Mouse (Mus musculus) spleen, postnatal 0 days (tissue): Measurements from ENCODE around the gene Eps15. TPM values are rescaled to one million over a fixed set of nuclear protein-coding genes. Genes with fewer than 3 reads are reported as not detected.

Experiments used
- polyA plus RNA-seq: library from polyadenylated mRNA; unstranded; fragments of >200 nt; fragmentation: Nextera tagmentation; extraction: Ambion mirVana; gene quantifications from 2 replicates; pipeline ENCODE4 v1.2.1, GENCODE M21; 2015

Eps15 gene
- polyA plus RNA-seq = 45.8 and 51.2 TPM in 2 replicates

DNA sequence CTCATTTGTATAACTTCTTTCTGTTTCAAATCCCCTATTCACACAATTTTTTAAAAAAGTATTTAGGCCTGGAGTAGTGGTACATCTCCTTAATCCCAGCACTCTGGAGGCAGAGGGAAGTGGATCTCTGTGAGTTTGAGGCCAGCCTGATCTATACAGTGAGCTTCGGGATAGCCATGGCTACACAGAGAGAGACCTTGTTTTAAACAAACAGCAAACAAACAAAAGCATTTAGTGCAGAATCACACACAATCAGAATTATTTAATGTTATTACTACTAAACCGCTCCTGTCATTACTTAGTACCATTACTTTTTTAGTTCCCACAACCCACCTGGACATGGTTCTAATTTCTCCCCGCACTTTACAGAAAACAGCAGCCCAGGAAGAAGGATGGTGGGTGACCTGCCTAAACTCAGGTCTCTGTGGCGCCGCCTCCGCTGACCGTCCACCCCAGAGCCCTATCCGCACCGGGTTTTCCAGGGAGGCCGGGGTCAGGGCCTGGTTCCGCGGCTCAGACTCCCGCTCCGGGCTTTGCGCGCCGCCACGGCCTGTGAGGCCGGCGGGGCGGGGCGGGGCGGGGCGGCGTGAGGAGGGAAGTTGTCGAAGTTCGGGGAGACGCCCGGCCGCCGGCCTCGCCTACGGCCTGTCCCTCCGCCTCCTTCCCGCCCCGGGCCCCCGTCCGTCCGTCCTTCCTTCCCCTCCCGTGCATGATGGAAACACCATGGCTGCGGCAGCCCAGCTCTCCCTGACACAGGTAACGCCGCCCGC lies at the start of gene Eps15:
Gene Eps15, plus strand, starts transcription at position 580 of the 770 bp plus-strand sequence.

DNA sequence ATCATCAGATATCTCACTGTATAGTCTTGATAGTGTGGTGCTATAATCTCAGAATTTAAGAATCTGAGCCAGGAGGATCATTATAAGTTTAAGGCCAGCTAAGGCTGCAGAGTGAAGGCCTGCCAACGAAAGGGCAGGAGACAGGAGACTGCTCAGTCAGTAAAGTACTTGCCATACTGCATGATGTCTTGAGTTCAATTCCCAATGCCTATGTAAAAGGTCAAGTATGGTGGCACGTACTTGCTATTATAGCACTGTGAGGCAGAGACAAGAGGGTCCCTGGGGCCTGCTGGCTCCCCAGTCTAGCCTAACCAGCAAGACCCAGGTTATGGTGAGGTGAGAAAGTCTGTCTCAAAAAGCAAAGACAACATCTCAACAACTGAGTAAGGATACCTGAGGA lies 45.9 kb upstream of the Eps15 start, which contains the start of gene Calr4:
Gene Calr4, plus strand, starts transcription at position 301 of the 400 bp plus-strand sequence.

DNA sequence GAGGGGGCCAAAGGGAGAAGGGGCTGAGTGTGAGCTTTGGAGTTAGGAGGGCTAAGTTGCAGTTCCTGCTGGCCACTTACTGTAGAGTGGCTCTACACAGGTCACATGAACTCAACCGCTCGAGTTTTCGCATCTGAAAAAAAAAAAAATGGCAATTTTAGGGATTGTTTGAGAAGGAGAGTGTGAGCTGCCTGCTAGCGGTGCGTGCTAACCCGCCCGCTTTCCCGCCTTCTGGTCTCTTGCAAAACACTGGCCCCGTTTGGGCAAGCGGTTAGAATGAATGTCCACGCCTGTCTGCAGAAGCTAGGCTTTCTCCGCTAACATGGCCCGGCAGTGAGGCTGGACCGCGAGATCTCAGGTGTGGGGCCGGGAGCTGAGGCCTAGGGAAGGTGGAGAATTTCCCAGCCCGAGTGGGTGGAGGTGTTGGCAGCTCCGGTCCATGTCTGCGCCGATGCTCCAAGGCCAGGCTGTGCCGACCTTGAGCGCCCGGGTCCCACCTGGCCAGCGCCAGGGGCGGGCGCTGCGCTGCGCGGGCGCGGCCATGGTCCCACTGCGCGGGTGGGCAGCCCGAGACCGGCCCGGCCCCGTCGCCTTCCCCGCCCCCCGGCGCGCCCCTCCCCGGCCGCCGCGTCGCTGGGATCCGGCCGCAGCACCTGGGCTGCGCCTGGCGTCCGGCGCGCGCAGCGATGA lies 126.6 kb downstream of the Eps15 start, which contains the start of gene Ttc39a:
Gene Ttc39a, plus strand, starts transcription at position 138 of the 690 bp plus-strand sequence.

Other genes with a start within 250 kb of the Eps15 start
- 31.8 and 34.4 TPM in 2 replicates for gene Osbpl9, start 78.0 kb upstream of the Eps15 start, polyA plus RNA-seq
- 0.13 and 0.23 TPM in 2 replicates for gene Calr4, start 45.8 kb upstream of the Eps15 start, polyA plus RNA-seq
- 8.5 and 10.0 TPM in 2 replicates for gene Ttc39a, start 126.4 kb downstream of the Eps15 start, polyA plus RNA-seq
- 34.9 and 39.8 TPM in 2 replicates for gene Rnf11, start 204.5 kb downstream of the Eps15 start, polyA plus RNA-seq